Mouse (Mus musculus): ENCODE results near the gene Kcnk13. TPM values are rescaled to one million over a fixed set of nuclear protein-coding genes. Genes with fewer than 3 reads are reported as not detected.
A peak's percentile ranks its signal among the peaks of the same experiment; 100 is the strongest.

The Kcnk13 gene
- polyA plus RNA-seq, 1 experiment from 2014 or later, result 0.39 TPM

- Histone ChIP-seq H3K4me1 (peaks cover 11% of the 10 kb centered on the region), H3K36me3 (0 out of 2 replicates have a peak, but pooled peaks cover 5% of the 10 kb centered on the region), H3K27ac (no peak overlapping the region), H3K9ac (no peak overlapping the region), H3K9me3 (replicated peaks) (no peaks in the 10 kb centered on the region), H3K27me3 (no peaks in the 10 kb centered on the region), H3K4me2 (replicated peaks) (no peak overlapping the region), H3K4me3 (no peak overlapping the region)
- WGBS, result 47% methylated on average over 4 of the region's 4 CpGs
- ATAC-seq (ENCODE audit: low FRiP score), result no peak
These were observed 143.1 kb downstream of the Kcnk13 start for GRCm38 (mm10) chr12:100107436-100107835.

GRCm38 (mm10) chr12:100109986-100110696, 145.8 kb downstream of the Kcnk13 start, which contains the start of gene Psmc1:
Psmc1 (plus strand) TSS chr12:100110154.
- Histone ChIP-seq H3K36me3 (peaks cover 20% of the 10 kb centered on the region), H3K9ac (peak within 1 kb of the TSS; percentile 95), H3K27ac (peak within 1 kb of the TSS; percentile 89), H3K4me3 (peak within 1 kb of the TSS; percentile 63), H3K27me3 (no peaks in the 10 kb centered on the region), H3K4me1 (peaks cover 11% of the 10 kb centered on the region), H3K9me3 (replicated peaks) (no peaks in the 10 kb centered on the region), H3K4me2 (replicated peaks) (peak within 1 kb of the TSS; percentile 75)
- WGBS, result under 1% methylated on average over 58 of the region's 58 CpGs
- peak; percentile 82 for ATAC-seq (ENCODE audit: low FRiP score)

Small RNAs within 50 kb of the gene (microRNA-seq; reads per million reads assigned to microRNA genes)
- gene Gm23291, result not detected

Other genes with a start within 250 kb of the Kcnk13 start
- 13.3 and 16.6 TPM in 2 replicates for gene Efcab11, start 80.1 kb upstream of the Kcnk13 start, polyA plus RNA-seq (2016; fragmentation: Nextera tagmentation; extraction: Ambion mirVana)
- 58.5 and 61.3 TPM in 2 replicates for gene Tdp1, start 80.0 kb upstream of the Kcnk13 start, polyA plus RNA-seq (2016; fragmentation: Nextera tagmentation; extraction: Ambion mirVana)
- gene Psmc1, start 145.7 kb downstream of the Kcnk13 start, polyA plus RNA-seq (2016; fragmentation: Nextera tagmentation; extraction: Ambion mirVana), result 308 and 324 TPM in 2 replicates
- gene Nrde2, start 195.2 kb downstream of the Kcnk13 start, polyA plus RNA-seq (2016; fragmentation: Nextera tagmentation; extraction: Ambion mirVana), result 15.6 and 16.7 TPM in 2 replicates
- 1,638 and 1,690 TPM in 2 replicates for gene Calm1, start 234.9 kb downstream of the Kcnk13 start, polyA plus RNA-seq (2016; fragmentation: Nextera tagmentation; extraction: Ambion mirVana)